Mouse (Mus musculus) limb, embryonic 13.5 days (tissue): Measurements from ENCODE around the gene Cd9. TPM values are rescaled to one million over a fixed set of nuclear protein-coding genes. Genes with fewer than 3 reads are reported as not detected.
"Not testable (repeated sequence)": the region's sequence is repeated elsewhere in the genome, so short reads cannot be mapped to it uniquely, and the experiment has no call there.

Experiments used
- ATAC-seq: fragments of 200-750 bp; cut with Nextera tagmentation; 2 replicates; pipeline ENCODE4 v1.8.0; 2017; ENCODE audit warnings: low read depth, moderate number of reproducible peaks, moderate TSS enrichment; ENCODE audit not compliant: low FRiP score
- H3K27ac ChIP-seq: fragments of 300-500 bp; sonication (generic); 2 replicates; pipeline ENCODE4 v1.5.1; 2015; ENCODE audit warnings: inconsistent platforms, mild to moderate bottlenecking, moderate library complexity
- H3K27me3 ChIP-seq: fragments of 300-500 bp; sonication (generic); 2 replicates; pipeline ENCODE4 v1.6.1; 2015; ENCODE audit warnings: mild to moderate bottlenecking, inconsistent platforms
- H3K36me3 ChIP-seq: fragments of 300-500 bp; sonication (generic); 2 replicates; pipeline ENCODE4 v1.6.1; 2015; ENCODE audit warnings: inconsistent platforms, mild to moderate bottlenecking, moderate library complexity
- H3K4me1 ChIP-seq: fragments of 300-500 bp; sonication (generic); 2 replicates; pipeline ENCODE4 v1.6.1; 2015; ENCODE audit warnings: inconsistent platforms
- H3K4me2 ChIP-seq: fragments of 300-500 bp; sonication (generic); replicated peaks from 2 replicates; pipeline ENCODE4 v1.6.1; 2015; ENCODE audit warnings: inconsistent platforms, mild to moderate bottlenecking, moderate library complexity
- H3K4me3 ChIP-seq: fragments of 300-500 bp; sonication (generic); 2 replicates; pipeline ENCODE4 v1.5.1; 2015; ENCODE audit warnings: moderate library complexity, mild to moderate bottlenecking, inconsistent platforms
- H3K9ac ChIP-seq: fragments of 300-500 bp; sonication (generic); 2 replicates; pipeline ENCODE4 v1.6.1; 2015; ENCODE audit warnings: mild to moderate bottlenecking, inconsistent platforms
- H3K9me3 ChIP-seq: fragments of 300-500 bp; sonication (generic); 2 replicates; pipeline ENCODE4 v1.6.1; 2016; ENCODE audit warnings: inconsistent platforms
- WGBS: fragments of 180-500 bp; shearing (Covaris S2); methylation state at CpG from one replicate; pipeline ENCODE4 v1.1.7; 2015; 5-methylcytosine and 5-hydroxymethylcytosine counted together
- polyA plus RNA-seq: library from polyadenylated mRNA; unstranded; fragments of >200 nt; fragmentation: Nextera tagmentation; extraction: Ambion mirVana; gene quantifications from 2 replicates; pipeline ENCODE4 v1.2.1, GENCODE M21; 2015

The Cd9 gene
- polyA plus RNA-seq, 1 experiment from 2014 or later = 174 TPM

DNA sequence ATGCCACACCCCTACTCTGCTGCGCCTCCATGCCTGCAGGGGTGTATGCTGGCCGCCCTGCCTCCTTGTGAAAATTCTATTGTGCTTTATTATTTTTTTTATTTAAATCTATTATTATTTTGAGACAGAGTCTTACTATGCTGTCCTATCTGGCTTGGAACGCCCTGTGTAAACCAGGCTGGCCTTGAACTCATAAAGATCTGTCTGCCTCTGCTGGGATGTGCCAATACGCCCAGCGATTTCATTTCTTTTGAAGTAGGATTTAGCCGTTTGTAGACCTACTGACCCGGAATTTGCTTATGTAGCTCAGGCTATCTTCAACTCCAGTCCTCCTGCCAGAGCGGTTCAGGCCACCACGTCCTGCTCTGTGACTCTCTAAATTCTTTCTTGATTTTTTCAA is 770 bp upstream of the Cd9 start:
- Histone ChIP-seq H3K27ac (peak overlapping the region; percentile 72), H3K9ac (no peak overlapping the region), H3K4me1 (peaks cover 52% of the 10 kb centered on the region), H3K27me3 (peaks cover 17% of the 10 kb centered on the region), H3K4me3 (peak overlapping the region; percentile 61), H3K36me3 (no peaks in the 10 kb centered on the region), H3K9me3 (no peaks in the 10 kb centered on the region), H3K4me2 (peak overlapping the region; percentile 71)
- WGBS = 70% methylated on average over 9 of the region's 9 CpGs
- no peak for ATAC-seq

DNA sequence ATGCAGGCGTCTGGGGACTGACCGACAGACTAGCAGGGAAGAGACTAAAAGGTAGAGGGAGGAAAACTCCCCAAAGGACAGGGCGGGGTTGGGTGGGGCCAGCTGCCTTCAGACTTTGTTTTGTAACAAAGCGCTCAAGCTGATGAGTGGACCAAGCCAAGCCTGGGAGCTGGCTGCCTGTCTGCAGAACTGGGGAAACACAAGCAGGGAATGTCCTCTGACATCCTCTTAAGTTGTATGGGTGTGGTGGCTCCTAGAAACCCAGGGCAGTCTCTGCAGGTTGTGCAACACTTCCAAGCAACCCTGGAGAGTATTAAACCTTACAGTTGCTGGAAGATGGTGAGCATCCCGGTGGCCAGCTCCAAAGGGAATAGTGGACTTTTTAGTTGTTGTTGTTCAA is 1.4 kb downstream of the Cd9 start:
- ATAC-seq = no peak
- 51% methylated on average over 5 of the region's 5 CpGs for WGBS
- Histone ChIP-seq H3K36me3 (no peaks in the 10 kb centered on the region), H3K27ac (no peak overlapping the region), H3K4me2 (peak overlapping the region; percentile 71), H3K27me3 (peaks cover 17% of the 10 kb centered on the region), H3K9ac (peak overlapping the region; percentile 78), H3K9me3 (no peaks in the 10 kb centered on the region), H3K4me3 (peak overlapping the region; percentile 61), H3K4me1 (peaks cover 69% of the 10 kb centered on the region)

DNA sequence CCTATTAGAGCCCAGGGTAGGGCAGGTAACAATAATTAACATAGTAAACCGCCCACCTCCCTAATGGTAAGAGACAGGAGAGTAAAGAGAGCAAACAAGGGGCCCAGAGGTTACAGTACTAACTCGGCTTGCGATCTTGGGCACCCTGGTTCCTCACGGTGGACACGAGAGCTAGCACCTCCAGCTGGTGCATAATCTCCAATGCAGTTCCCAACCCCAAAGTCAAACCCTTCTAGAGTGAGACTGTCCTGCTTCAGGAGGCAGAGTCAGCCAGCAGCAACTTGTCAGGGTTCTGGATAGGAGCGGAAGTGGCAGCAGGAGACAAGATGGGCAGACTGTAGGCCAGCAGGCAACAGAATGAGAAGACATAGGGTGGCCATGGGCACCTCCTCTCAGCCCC is 1.9 kb downstream of the Cd9 start:
- Histone ChIP-seq H3K4me1 (peaks cover 66% of the 10 kb centered on the region), H3K27ac (no peak overlapping the region), H3K36me3 (no peaks in the 10 kb centered on the region), H3K4me3 (peak overlapping the region; percentile 61), H3K9me3 (no peaks in the 10 kb centered on the region), H3K27me3 (peaks cover 17% of the 10 kb centered on the region), H3K4me2 (peak overlapping the region; percentile 71), H3K9ac (peak overlapping the region; percentile 32; the same call in 1 of the 2 replicates)
- WGBS = 70% methylated on average over 6 of the region's 6 CpGs
- ATAC-seq = no peak

DNA sequence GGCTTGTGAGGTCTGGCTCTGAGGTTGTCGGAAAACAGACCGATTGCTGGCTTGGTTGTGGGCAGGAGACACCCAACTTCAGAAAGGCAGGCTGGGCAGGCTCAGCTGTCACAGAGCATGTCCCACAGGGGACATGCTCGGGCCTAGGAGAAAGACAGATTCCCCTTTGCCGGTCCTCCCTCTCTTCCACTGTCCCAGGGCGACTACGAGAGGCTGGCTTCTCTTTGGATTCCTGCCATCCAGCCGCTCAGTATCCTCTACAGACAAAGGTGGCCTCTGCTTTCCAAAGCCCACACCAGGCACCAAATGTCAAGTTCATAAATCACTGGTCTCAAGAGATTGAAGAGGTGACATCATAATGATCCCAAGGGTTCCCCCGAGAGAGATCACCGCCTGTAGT is 2.6 kb downstream of the Cd9 start:
- WGBS = 70% methylated on average over 9 of the region's 9 CpGs
- H3K9ac ChIP-seq = 0 out of 2 replicates have a peak overlapping the region, but pooled peaks have one; percentile 32
- ATAC-seq = no peak
- H3K9me3 ChIP-seq = no peaks in the 10 kb centered on the region
- no peak overlapping the region for H3K27ac ChIP-seq
- H3K4me1 ChIP-seq = peaks cover 67% of the 10 kb centered on the region
- H3K4me2 ChIP-seq = peak overlapping the region; percentile 71
- peak overlapping the region; percentile 61 for H3K4me3 ChIP-seq
- H3K36me3 ChIP-seq = no peaks in the 10 kb centered on the region
- H3K27me3 ChIP-seq = peaks cover 17% of the 10 kb centered on the region

DNA sequence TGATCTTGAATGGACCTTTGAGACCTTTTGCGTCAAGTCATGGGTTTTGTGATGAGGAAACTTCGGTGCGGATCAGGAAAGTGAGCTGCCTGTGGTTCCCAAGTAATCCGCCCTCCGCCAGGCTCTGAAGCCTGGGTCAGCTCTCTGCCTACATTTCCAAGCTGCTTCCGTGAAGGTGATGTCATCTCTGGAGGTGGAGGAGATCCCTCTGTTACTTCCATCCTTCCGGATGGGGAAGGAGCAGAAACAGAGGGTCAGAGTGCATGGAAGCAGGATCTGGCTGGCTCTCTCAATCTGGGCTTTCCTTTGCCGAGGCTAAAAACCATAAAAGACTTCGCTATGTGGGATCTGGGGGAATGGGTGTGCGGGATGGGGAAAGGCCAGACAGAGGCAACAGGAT is 3.2 kb downstream of the Cd9 start:
- 0 out of 2 replicates have a peak overlapping the region, but pooled peaks have one; percentile 61 for H3K4me3 ChIP-seq
- no peak overlapping the region for H3K27ac ChIP-seq
- no peak overlapping the region for H3K9ac ChIP-seq
- no peaks in the 10 kb centered on the region for H3K9me3 ChIP-seq
- 76% methylated on average over 10 of the region's 10 CpGs for WGBS
- peaks cover 70% of the 10 kb centered on the region for H3K4me1 ChIP-seq
- peaks cover 17% of the 10 kb centered on the region for H3K27me3 ChIP-seq
- ATAC-seq = no peak
- H3K4me2 ChIP-seq = peak overlapping the region; percentile 71
- no peaks in the 10 kb centered on the region for H3K36me3 ChIP-seq

DNA sequence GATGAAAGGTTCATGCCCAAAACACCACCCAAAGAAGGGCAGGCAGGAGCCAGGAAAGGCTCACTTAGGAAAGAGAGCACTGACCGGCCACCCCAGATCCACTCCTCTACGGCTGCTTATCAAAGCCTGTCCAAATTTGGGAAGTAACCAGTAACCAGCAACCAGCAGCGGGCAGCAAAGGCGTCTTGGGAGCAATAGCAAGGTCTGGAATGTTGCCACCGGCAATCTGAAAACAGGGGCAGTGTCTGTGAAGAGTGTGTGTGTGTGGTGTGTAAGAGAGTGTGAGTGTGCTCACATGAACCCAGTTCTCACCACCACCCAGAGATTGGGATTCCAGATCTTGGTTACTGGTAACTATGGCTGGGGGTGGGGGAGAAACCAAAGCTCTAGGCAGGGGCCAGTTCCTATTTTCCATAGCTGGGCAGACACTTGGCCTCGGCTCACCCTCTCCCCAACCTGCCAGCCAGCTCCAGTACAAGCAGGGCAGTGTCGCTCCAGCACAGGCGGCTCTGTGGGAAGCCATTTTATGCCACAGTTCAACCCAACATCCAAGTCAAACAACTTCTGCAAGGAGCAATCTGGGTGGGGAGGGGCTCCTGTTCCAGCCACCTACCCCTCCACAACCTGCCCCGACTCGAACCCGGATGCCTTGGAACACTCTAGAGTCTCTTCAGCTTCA is 4.6 kb downstream of the Cd9 start:
- peak overlapping the region; percentile 25; the same call in 1 of the 2 replicates for H3K4me2 ChIP-seq
- H3K36me3 ChIP-seq = no peaks in the 10 kb centered on the region
- H3K9me3 ChIP-seq = no peaks in the 10 kb centered on the region
- ATAC-seq = no peak
- H3K27ac ChIP-seq = peak overlapping the region; percentile 67
- no peak overlapping the region for H3K4me3 ChIP-seq
- H3K27me3 ChIP-seq = peaks cover 17% of the 10 kb centered on the region
- WGBS = 73% methylated on average over 11 of the region's 11 CpGs
- H3K4me1 ChIP-seq = peaks cover 66% of the 10 kb centered on the region
- no peak overlapping the region for H3K9ac ChIP-seq

DNA sequence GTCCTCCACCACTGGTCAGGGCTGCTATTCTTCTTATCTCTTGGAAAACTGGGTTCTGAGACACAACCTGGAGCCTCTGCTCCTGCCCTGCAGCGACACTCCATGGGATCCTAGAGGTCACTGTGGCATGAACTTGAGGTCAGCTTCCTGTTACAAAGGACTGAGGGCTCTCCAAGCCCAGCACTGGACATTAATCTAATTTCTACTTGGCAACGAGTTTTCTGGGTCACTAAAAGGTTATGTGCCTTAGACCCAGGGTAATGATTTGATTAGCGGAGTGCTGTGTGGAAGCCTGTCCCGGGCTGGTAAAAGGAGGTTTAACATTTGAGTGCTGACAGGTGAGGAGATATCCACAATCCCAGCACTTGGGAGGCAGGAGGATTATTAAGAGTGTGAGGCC is 9.0 kb downstream of the Cd9 start:
- Histone ChIP-seq H3K9me3 (no peaks in the 10 kb centered on the region), H3K27me3 (no peaks in the 10 kb centered on the region), H3K4me2 (no peak overlapping the region), H3K27ac (no peak overlapping the region), H3K4me3 (no peak overlapping the region), H3K4me1 (peaks cover 70% of the 10 kb centered on the region), H3K9ac (no peak overlapping the region), H3K36me3 (no peaks in the 10 kb centered on the region)
- 23% methylated on average over 4 of the region's 4 CpGs for WGBS
- no peak for ATAC-seq

DNA sequence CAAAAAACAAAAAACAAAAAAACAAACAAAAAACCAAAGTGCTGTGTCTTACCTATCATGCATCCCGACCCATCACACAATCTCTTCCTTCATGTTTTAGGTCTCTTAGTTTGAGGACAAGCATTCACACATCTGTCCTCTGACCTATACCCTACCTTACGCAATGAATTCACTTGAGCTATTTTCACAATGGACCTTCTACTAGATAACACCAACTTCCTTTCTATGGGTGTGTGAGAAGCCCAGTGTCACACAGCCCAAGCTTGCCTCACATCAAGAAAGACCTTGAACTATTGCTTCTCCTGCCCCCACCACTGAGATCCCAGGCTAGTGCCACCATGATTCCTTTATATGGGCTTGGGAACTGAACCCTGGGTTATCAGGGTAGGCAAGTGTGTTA is 9.9 kb downstream of the Cd9 start:
- no peak overlapping the region for H3K27ac ChIP-seq
- no peaks in the 10 kb centered on the region for H3K27me3 ChIP-seq
- no peak overlapping the region for H3K4me3 ChIP-seq
- H3K4me1 ChIP-seq = peaks cover 68% of the 10 kb centered on the region
- no peak overlapping the region for H3K9ac ChIP-seq
- H3K36me3 ChIP-seq = no peaks in the 10 kb centered on the region
- ATAC-seq = no peak
- H3K4me2 ChIP-seq = no peak overlapping the region
- WGBS = 92% methylated on average over 2 of the region's 2 CpGs
- no peaks in the 10 kb centered on the region for H3K9me3 ChIP-seq

DNA sequence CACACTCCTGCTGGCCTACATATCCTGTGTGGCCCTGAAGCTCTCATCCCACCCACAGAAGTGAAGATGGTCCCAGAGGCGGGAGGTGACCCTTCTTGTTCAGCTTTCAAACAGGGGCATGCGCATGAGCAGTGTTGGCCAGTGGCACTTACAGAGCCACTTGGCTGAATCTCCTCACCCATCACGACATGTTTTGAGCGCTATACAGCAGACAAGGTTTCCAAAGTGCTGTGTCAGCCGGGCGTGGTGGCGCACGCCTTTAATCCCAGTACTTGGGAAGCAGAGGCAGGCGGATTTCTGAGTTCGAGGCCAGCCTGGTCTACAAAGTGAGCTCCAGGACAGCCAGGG is 10.3 kb downstream of the Cd9 start:
- WGBS = 95% methylated on average over 10 of the region's 10 CpGs
- not testable (repeated sequence) for H3K27ac ChIP-seq, H3K36me3 ChIP-seq, H3K9me3 ChIP-seq, H3K9ac ChIP-seq, H3K27me3 ChIP-seq, ATAC-seq, H3K4me3 ChIP-seq, H3K4me2 ChIP-seq
- H3K4me1 ChIP-seq = peaks cover 68% of the 10 kb centered on the region

DNA sequence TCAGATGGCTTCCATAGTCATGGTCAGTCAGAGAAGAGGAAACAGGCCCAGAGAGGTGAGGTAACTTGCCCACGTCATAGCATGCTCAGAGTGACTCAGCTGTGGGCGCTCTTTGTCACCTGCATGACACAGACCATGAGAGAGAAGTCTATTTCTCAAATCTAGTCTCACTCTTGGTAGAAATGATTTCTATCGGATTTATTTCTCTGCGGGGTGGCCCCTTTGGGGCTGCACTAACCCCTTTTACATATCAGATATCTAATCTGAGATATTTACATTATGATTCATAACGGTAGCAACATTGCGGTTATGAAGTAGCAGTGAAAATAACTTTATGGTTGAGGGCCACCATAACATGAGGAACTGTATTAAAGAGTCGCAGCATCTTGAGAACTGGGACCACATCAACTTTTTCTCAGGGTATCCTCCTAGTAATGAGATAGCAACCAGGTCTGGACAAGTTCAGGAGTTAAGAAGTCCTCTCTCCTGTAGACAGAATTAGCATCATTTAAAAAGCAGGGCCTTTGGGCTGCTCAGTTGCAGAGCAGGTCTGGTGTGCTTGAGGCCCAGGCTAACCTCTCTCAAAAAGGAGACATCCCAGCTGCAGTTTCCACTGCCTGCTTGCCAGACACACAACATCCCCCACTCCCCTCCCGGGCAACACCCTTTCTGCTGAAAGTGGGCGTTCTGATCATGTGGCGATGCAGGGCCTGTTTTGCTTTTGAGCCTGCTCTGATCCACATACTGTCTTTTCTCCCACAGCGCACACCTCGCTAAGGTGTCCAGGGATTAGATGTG is 10.9 kb downstream of the Cd9 start:
- 82% methylated on average over 12 of the region's 12 CpGs for WGBS
- H3K27ac ChIP-seq = no peak overlapping the region
- no peaks in the 10 kb centered on the region for H3K36me3 ChIP-seq
- H3K9me3 ChIP-seq = no peaks in the 10 kb centered on the region
- ATAC-seq = no peak
- H3K4me3 ChIP-seq = no peak overlapping the region
- H3K27me3 ChIP-seq = no peaks in the 10 kb centered on the region
- no peak overlapping the region for H3K4me2 ChIP-seq
- peaks cover 68% of the 10 kb centered on the region for H3K4me1 ChIP-seq
- no peak overlapping the region for H3K9ac ChIP-seq

DNA sequence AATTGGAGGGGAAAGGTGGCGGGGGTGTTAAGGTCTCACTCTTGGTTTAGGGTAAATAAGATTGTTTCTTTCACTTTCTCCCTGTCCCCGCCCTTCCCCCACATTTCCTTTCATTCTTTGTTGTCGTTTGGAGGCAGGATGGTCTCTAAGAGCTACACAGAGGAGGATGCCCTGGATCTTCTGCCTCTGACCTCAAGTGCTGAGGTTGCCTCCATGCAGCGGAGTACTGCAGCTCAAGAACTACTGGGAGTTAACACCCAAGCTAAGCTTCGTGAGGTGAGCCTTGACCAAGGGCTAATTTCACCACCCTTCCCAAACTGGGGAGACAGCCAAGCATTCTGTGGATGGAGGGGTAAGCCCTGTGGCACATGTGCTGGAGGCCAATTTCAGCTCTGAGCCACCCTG is 12.2 kb downstream of the Cd9 start:
- Histone ChIP-seq H3K9ac (no peak overlapping the region), H3K4me3 (no peak overlapping the region), H3K27me3 (no peaks in the 10 kb centered on the region), H3K9me3 (no peaks in the 10 kb centered on the region), H3K4me1 (peaks cover 79% of the 10 kb centered on the region), H3K4me2 (no peak overlapping the region), H3K36me3 (no peaks in the 10 kb centered on the region; the same call in 1 of the 2 replicates), H3K27ac (peak overlapping the region; percentile 67; the same call in 1 of the 2 replicates)
- ATAC-seq = no peak
- WGBS = 70% methylated on average over 5 of the region's 5 CpGs

DNA sequence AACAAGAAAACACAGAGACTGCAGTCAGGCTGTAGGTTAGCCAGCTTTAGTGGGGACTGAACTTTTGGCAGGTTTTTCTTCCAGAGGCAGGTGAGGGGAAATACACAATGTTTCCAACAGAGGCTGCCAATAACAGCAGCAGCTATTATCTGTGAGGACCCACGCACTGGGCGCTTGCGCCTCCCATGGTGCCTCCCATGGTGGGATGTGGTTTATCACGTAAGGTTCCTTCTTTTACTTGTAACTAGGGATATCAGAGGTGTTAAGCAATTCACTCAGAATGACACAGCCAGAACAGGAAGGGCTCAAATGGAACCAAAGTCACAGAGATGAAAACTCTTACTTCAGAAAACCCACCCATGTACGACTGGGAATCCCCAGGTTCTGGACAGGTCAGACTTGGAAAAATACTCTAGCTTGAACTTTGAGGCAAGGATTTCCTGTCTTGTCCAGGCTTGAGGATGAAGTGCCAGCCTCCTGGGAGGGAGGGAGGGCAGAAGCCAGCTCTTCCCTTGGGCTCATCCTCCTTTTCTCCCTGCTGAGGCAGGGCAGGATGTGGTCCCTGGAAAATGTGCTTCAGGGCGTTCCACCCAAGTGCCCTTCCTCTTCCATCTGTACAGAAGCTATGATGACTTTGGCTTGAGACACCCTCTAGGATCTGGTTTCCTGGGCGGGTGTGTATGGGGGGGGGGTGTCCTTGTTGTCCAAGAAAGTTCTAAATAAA is 12.8 kb downstream of the Cd9 start:
- Histone ChIP-seq H3K4me1 (peaks cover 83% of the 10 kb centered on the region), H3K36me3 (no peaks in the 10 kb centered on the region; the same call in 1 of the 2 replicates), H3K9ac (no peak overlapping the region; the same call in 1 of the 2 replicates), H3K4me3 (no peak overlapping the region), H3K27me3 (no peaks in the 10 kb centered on the region), H3K9me3 (no peaks in the 10 kb centered on the region), H3K27ac (peak overlapping the region; percentile 67), H3K4me2 (peak overlapping the region; percentile 38)
- ATAC-seq = no peak
- WGBS = 42% methylated on average over 7 of the region's 7 CpGs
